Mouse (Mus musculus): ENCODE data around the gene Hist1h4a.
"Not testable (repeated sequence)": the region's sequence is repeated elsewhere in the genome, so short reads cannot be mapped to it uniquely, and the experiment has no call there.

DNA sequence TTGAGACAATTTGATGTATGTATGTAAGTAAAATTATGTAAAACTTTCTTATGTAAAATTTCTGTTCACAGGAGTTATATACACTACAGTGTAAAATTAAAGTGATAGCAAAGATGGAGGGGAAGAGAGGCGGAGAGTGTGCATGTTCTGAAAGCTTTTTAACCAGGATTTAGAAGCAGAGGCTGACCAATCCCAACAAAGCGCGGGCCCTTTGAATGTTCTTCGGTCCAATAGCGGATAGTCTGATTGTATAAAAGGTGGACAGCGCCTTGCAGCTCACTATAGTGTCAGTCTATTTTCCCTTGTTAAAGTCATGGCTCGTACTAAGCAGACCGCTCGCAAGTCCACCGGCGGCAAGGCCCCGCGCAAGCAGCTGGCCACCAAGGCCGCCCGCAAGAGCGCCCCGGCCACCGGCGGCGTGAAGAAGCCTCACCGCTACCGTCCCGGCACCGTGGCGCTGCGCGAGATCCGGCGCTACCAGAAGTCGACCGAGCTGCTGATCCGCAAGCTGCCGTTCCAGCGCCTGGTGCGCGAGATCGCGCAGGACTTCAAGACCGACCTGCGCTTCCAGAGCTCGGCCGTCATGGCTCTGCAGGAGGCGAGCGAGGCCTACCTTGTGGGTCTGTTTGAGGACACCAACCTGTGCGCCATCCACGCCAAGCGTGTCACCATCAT, 8.8 kb downstream of the Hist1h4a start, which contains the start of gene Hist1h3b:
- not testable (repeated sequence) for TF ChIP-seq CTCF (conservative IDR thresholded peaks at IDR 0.05; ENCODE audit: low read length); NANOG (IDR thresholded peaks at IDR 0.05; ENCODE audit: borderline replicate concordance, low read length)
